Mouse (Mus musculus): Measurements from ENCODE around the gene Mrgprd. TPM values are rescaled to one million over a fixed set of nuclear protein-coding genes. Genes with fewer than 3 reads are reported as not detected.
A peak's percentile ranks its signal among the peaks of the same experiment; 100 is the strongest.

Gene Mrgprd
- polyA plus RNA-seq, 1 experiment, result not detected

DNA sequence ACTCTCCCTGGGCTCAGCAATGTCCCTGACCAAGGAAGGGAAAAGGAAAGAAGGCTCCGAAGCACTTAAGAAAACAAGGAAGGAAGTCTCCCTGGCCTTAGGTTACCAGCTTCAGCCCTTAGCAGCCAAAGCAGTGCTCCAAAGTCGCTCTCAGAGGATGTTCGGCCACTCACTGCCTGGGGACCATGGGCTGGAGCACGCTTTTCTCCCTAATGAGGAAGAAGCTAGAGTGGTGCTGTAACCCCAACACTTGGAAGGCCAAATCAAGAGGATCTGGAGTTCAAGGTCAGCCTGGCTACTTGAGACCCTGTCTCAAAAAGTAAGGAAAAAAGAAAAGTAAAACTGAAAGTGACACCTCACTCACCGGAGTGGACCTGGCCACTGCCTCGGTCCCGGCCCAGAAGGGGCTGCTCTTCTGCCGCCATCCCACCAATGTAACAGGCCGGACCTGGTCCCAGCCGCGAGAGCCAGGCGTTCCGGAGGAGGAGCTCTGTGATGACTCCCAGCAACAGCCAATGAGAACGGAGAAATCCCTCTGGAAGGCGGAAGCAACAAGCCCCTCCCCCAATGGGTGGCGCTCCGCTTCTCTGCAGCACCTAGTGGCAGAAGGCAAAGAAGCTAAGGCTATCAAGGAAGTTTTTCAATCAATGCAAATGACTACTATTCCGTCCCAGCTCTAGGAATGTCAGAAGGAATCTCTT lies 31.0 kb upstream of the Mrgprd start, which contains the start of gene Tpcn2:
Gene Tpcn2, minus strand, starts transcription at position 525 of the 701 bp plus-strand sequence.
- Histone ChIP-seq H3K4me3 (ENCODE audit: control insufficient read depth, low read depth, low read length) (peak within 1 kb of the TSS; percentile 84), H3K4me1 (ENCODE audit: control insufficient read depth, insufficient read depth, low read length) (peaks cover 4% of the 10 kb centered on the region), H3K27me3 (ENCODE audit: control insufficient read depth, insufficient read depth, low read length) (no peaks in the 10 kb centered on the region), H3K27ac (ENCODE audit: control insufficient read depth, insufficient read depth, low read depth, low read length) (peak within 1 kb of the TSS; percentile 69; the same call in 1 of the 2 replicates), H3K36me3 (ENCODE audit: control insufficient read depth, insufficient read depth, low read length) (no peaks in the 10 kb centered on the region)
- TF ChIP-seq CTCF (IDR thresholded peaks at IDR 0.05; ENCODE audit: control insufficient read depth, insufficient read depth, insufficient replicate concordance, low read depth, low read length) (peak; percentile 28; the same call in 1 of the 2 replicates), POLR2A (IDR thresholded peaks at IDR 0.05; ENCODE audit: control insufficient read depth, low read depth, low read length) (peak; percentile 77)

DNA sequence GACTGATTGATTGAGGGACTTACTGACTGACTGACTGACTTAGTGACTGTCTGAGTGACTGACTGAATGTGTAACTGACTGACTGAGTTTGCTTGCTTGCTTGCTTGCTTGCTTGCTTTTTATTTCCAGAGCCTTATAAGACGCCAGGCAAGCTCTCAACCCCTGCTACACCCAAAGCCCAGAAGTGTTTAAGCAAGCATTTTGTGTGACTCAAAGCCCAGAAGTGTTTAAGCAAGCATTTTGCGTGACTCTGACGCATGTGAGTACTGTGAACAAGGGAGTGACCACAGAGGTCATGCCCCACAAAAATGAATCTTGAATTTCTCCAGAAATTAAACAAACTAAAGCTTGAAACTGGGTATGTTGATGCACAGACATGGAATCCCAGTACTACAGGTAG lies 30.3 kb upstream of the Mrgprd start:
- H3K36me3 ChIP-seq (ENCODE audit: control insufficient read depth, insufficient read depth, low read length), result no peaks in the 10 kb centered on the region
- peaks cover 4% of the 10 kb centered on the region for H3K4me1 ChIP-seq (ENCODE audit: control insufficient read depth, insufficient read depth, low read length)
- TF ChIP-seq CTCF (IDR thresholded peaks at IDR 0.05; ENCODE audit: control insufficient read depth, insufficient read depth, insufficient replicate concordance, low read depth, low read length) (no peak), POLR2A (IDR thresholded peaks at IDR 0.05; ENCODE audit: control insufficient read depth, low read depth, low read length) (no peak)
- H3K27ac ChIP-seq (ENCODE audit: control insufficient read depth, insufficient read depth, low read depth, low read length), result no peak overlapping the region
- peak overlapping the region; percentile 84; the same call in 1 of the 2 replicates for H3K4me3 ChIP-seq (ENCODE audit: control insufficient read depth, low read depth, low read length)
- no peaks in the 10 kb centered on the region for H3K27me3 ChIP-seq (ENCODE audit: control insufficient read depth, insufficient read depth, low read length)

DNA sequence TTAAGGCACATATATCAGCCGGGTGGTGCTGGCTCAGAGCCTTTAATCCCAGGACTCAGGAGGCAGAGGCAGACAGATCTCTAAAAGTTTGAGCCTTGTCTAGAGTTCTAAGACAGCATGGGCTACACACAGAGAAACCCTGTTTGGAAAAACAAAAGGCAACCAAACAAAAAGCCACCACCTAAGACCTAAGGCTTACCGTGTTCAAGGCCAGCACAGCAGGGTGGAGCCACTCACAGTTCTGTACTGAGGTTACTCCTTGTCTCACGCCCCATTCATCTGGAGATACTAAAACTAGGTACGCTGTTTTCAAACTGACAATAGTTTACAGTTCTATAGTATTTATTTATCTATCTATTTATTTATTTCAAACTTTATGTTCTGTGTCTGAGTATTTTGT lies 29.2 kb upstream of the Mrgprd start:
- Histone ChIP-seq H3K27me3 (ENCODE audit: control insufficient read depth, insufficient read depth, low read length) (no peaks in the 10 kb centered on the region), H3K4me1 (ENCODE audit: control insufficient read depth, insufficient read depth, low read length) (peaks cover 4% of the 10 kb centered on the region), H3K4me3 (ENCODE audit: control insufficient read depth, low read depth, low read length) (no peak overlapping the region), H3K27ac (ENCODE audit: control insufficient read depth, insufficient read depth, low read depth, low read length) (no peak overlapping the region), H3K36me3 (ENCODE audit: control insufficient read depth, insufficient read depth, low read length) (no peaks in the 10 kb centered on the region)
- TF ChIP-seq CTCF (IDR thresholded peaks at IDR 0.05; ENCODE audit: control insufficient read depth, insufficient read depth, insufficient replicate concordance, low read depth, low read length) (no peak), POLR2A (IDR thresholded peaks at IDR 0.05; ENCODE audit: control insufficient read depth, low read depth, low read length) (no peak)

DNA sequence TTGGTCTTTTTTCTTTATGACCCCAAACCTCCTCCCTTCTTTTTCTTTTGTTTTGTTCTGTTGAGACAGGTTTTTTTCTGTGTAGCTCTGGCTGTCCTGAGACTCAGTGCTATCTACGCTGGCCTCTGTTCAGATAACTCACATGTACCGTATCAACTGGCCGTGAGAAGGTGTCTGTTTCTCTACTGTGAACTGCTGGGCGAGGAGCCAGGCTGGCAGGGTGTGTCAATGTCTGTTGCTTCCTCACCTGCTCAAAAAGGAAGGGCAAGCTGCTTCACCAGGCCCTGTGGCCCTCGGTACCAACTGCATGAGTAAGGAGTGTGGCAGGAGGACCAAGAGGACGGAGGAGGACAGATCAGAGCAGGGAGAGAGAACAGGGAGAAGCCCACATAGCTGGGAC lies 27.2 kb upstream of the Mrgprd start:
- H3K36me3 ChIP-seq (ENCODE audit: control insufficient read depth, insufficient read depth, low read length), result no peaks in the 10 kb centered on the region

DNA sequence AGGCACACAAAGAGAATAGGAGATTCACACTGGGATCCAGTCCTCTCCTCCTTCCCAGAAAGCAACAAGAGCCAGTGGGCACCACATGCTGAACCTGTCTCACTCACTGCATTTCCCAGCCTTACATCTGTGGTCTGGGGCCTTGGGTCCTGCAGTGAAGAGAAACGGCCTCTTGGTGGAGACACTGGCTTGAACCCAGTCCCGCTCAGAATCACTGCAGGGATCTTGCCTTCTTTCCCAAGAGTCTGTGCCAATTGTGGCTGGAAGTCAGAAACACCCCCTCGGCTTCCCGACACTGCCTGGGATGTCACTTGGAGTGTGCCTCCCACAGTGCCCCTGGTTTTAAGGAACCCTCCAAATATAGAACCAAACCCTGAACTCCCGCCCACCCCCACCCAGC lies 25.3 kb upstream of the Mrgprd start:
- TF ChIP-seq POLR2A (IDR thresholded peaks at IDR 0.05; ENCODE audit: control insufficient read depth, low read depth, low read length), result no peak
- peak; percentile 30; the same call in 1 of the 2 replicates for TF ChIP-seq CTCF (IDR thresholded peaks at IDR 0.05; ENCODE audit: control insufficient read depth, insufficient read depth, insufficient replicate concordance, low read depth, low read length)
- Histone ChIP-seq H3K4me3 (ENCODE audit: control insufficient read depth, low read depth, low read length) (no peak overlapping the region), H3K27me3 (ENCODE audit: control insufficient read depth, insufficient read depth, low read length) (no peaks in the 10 kb centered on the region), H3K4me1 (ENCODE audit: control insufficient read depth, insufficient read depth, low read length) (no peaks in the 10 kb centered on the region), H3K27ac (ENCODE audit: control insufficient read depth, insufficient read depth, low read depth, low read length) (no peak overlapping the region), H3K36me3 (ENCODE audit: control insufficient read depth, insufficient read depth, low read length) (no peaks in the 10 kb centered on the region)

More for the DNA sequence above, 27.2 kb upstream of the Mrgprd start:
- no peak for TF ChIP-seq CTCF (IDR thresholded peaks at IDR 0.05; ENCODE audit: control insufficient read depth, insufficient read depth, insufficient replicate concordance, low read depth, low read length)
- H3K4me1 ChIP-seq (ENCODE audit: control insufficient read depth, insufficient read depth, low read length), result peaks cover 4% of the 10 kb centered on the region
- H3K27ac ChIP-seq (ENCODE audit: control insufficient read depth, insufficient read depth, low read depth, low read length), result no peak overlapping the region
- no peaks in the 10 kb centered on the region for H3K27me3 ChIP-seq (ENCODE audit: control insufficient read depth, insufficient read depth, low read length)
- H3K4me3 ChIP-seq (ENCODE audit: control insufficient read depth, low read depth, low read length), result no peak overlapping the region

DNA sequence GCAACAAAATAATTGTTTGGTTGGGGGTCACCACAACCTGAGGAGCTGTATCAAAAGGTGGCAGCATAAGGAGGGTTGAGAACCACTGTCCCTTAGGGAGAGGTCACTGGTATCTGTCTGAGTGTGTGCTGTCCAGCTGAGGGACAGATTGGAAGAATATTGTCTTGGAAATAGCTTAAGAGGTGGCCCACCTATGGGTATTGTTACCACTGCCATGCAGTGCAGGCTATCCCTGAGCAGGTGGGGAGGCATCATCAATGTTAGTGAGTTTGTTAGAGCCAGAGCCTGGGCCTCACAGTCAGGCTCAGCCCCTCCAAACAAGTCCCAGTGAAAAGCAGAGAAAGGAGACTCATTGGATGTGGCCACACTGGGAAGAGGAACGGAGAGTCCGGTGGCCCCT lies 22.8 kb upstream of the Mrgprd start:
- TF ChIP-seq CTCF (IDR thresholded peaks at IDR 0.05; ENCODE audit: control insufficient read depth, insufficient read depth, insufficient replicate concordance, low read depth, low read length) (no peak), POLR2A (IDR thresholded peaks at IDR 0.05; ENCODE audit: control insufficient read depth, low read depth, low read length) (no peak)
- Histone ChIP-seq H3K27me3 (ENCODE audit: control insufficient read depth, insufficient read depth, low read length) (no peaks in the 10 kb centered on the region), H3K4me3 (ENCODE audit: control insufficient read depth, low read depth, low read length) (no peak overlapping the region), H3K36me3 (ENCODE audit: control insufficient read depth, insufficient read depth, low read length) (no peaks in the 10 kb centered on the region), H3K4me1 (ENCODE audit: control insufficient read depth, insufficient read depth, low read length) (no peaks in the 10 kb centered on the region), H3K27ac (ENCODE audit: control insufficient read depth, insufficient read depth, low read depth, low read length) (no peak overlapping the region)

DNA sequence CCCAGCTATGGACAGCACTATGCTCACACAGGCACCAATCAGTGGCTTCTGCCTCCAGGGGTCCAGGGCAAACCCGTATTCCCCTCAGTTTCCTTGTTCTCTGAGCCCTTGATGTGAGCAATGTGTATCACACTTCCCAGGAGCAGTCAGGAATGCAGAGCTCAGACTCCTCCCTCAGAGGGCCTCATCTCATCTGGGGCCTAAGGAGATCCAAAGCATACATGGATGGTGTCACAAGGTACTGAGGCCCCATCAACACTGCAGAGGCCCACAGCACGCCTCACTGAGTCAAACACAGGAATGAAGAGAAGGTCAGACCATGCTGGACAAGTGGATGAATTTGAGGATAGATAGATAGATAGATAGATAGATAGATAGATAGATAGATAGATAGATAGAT lies 21.9 kb upstream of the Mrgprd start:
- Histone ChIP-seq H3K36me3 (ENCODE audit: control insufficient read depth, insufficient read depth, low read length) (no peaks in the 10 kb centered on the region), H3K27ac (ENCODE audit: control insufficient read depth, insufficient read depth, low read depth, low read length) (no peak overlapping the region), H3K27me3 (ENCODE audit: control insufficient read depth, insufficient read depth, low read length) (no peaks in the 10 kb centered on the region), H3K4me1 (ENCODE audit: control insufficient read depth, insufficient read depth, low read length) (no peaks in the 10 kb centered on the region), H3K4me3 (ENCODE audit: control insufficient read depth, low read depth, low read length) (no peak overlapping the region)
- no peak for TF ChIP-seq POLR2A (IDR thresholded peaks at IDR 0.05; ENCODE audit: control insufficient read depth, low read depth, low read length)
- no peak for TF ChIP-seq CTCF (IDR thresholded peaks at IDR 0.05; ENCODE audit: control insufficient read depth, insufficient read depth, insufficient replicate concordance, low read depth, low read length)
